Mouse (Mus musculus) kidney, postnatal 0 days (tissue): Measurements from ENCODE around the gene Sh3bp1. TPM values are rescaled to one million over a fixed set of nuclear protein-coding genes. Genes with fewer than 3 reads are reported as not detected.

Experiments
- ATAC-seq: fragments of 200-750 bp; cut with Nextera tagmentation; replicated peaks from 2 replicates; pipeline ENCODE4 v1.8.0; 2017; ENCODE audit warnings: low read depth, moderate number of reproducible peaks, moderate TSS enrichment, moderate library complexity; ENCODE audit not compliant: low FRiP score
- DNase-seq: peaks from one replicate; pipeline ENCODE4 v3.0.0-alpha.2; 2016; ENCODE audit warnings: low spot score
- H3K27ac ChIP-seq: fragments of 300-500 bp; sonication (generic); 2 replicates; pipeline ENCODE4 v1.5.1; 2014; ENCODE audit warnings: mild to moderate bottlenecking
- H3K27me3 ChIP-seq: fragments of 300-500 bp; sonication (generic); 2 replicates; pipeline ENCODE4 v1.6.1; 2014; ENCODE audit warnings: low read length, mixed read lengths; ENCODE audit not compliant: insufficient read depth
- H3K36me3 ChIP-seq: fragments of 300-500 bp; sonication (generic); 2 replicates; pipeline ENCODE4 v1.6.1; 2014; ENCODE audit warnings: low read length, mixed read lengths; ENCODE audit not compliant: insufficient read depth
- H3K4me1 ChIP-seq: fragments of 300-500 bp; sonication (generic); replicated peaks from 2 replicates; pipeline ENCODE4 v1.6.1; 2014; ENCODE audit warnings: antibody characterized with exemption, low read length, mixed read lengths; ENCODE audit not compliant: insufficient read depth
- H3K4me2 ChIP-seq: fragments of 300-500 bp; sonication (generic); 2 replicates; pipeline ENCODE4 v1.6.1; 2014; ENCODE audit warnings: mild to moderate bottlenecking, low read length, moderate library complexity, mixed read lengths
- H3K4me3 ChIP-seq: fragments of 300-500 bp; sonication (generic); replicated peaks from 2 replicates; pipeline ENCODE4 v1.5.1; 2014; ENCODE audit warnings: low read depth, low read length
- H3K9ac ChIP-seq: fragments of 300-500 bp; sonication (generic); 2 replicates; pipeline ENCODE4 v1.6.1; 2014; ENCODE audit warnings: low read depth, low read length
- H3K9me3 ChIP-seq: fragments of 300-500 bp; sonication (generic); replicated peaks from 2 replicates; pipeline ENCODE4 v1.6.1; 2016; ENCODE audit warnings: low read length, inconsistent platforms, mixed read lengths
- CTCF ChIP-seq: IDR thresholded peaks from 2 replicates; pipeline ENCODE4 v1.5.1; 2016; ENCODE audit warnings: antibody characterized with exemption, low read depth, mild to moderate bottlenecking, moderate library complexity
- WGBS: fragments of 180-500 bp; shearing (Covaris S2); extraction: QIAGEN DNeasy Blood & Tissue Kit; methylation state at CpG from one replicate; pipeline ENCODE4 v1.1.7; 2014; 5-methylcytosine and 5-hydroxymethylcytosine counted together
- polyA plus RNA-seq: library from polyadenylated mRNA; unstranded; fragments of >200 nt; fragmentation: Nextera tagmentation; extraction: Ambion mirVana; gene quantifications from 2 replicates; pipeline ENCODE4 v1.2.1, GENCODE M21; 2015

Gene Sh3bp1
- polyA plus RNA-seq, 1 experiment from 2014 or later: 19.6 TPM

GRCm38 (mm10) chr15:78916052-78916826, 16.7 kb downstream of the Sh3bp1 start:
- Histone ChIP-seq H3K27ac (no peak overlapping the region), H3K9me3 (no peaks in the 10 kb centered on the region), H3K4me2 (peak overlapping the region; percentile 28; the same call in 1 of the 2 replicates), H3K4me3 (no peak overlapping the region), H3K9ac (no peak overlapping the region), H3K4me1 (peaks cover 25% of the 10 kb centered on the region; the same call in 1 of the 2 replicates), H3K36me3 (peaks cover 3% of the 10 kb centered on the region; the same call in 1 of the 2 replicates), H3K27me3 (no peaks in the 10 kb centered on the region)
- no peak for TF ChIP-seq CTCF
- ATAC-seq (no peak), DNase-seq (no peak)
- 65% methylated on average over 12 of the region's 12 CpGs for WGBS

- 80% methylated on average over 23 of the region's 23 CpGs for WGBS
- no peak for TF ChIP-seq CTCF
- no peaks in the 10 kb centered on the region for H3K36me3 ChIP-seq
- no peak overlapping the region for H3K9ac ChIP-seq
- no peak overlapping the region for H3K4me3 ChIP-seq
- no peak overlapping the region for H3K4me2 ChIP-seq
- H3K27ac ChIP-seq: no peak overlapping the region
- DNase-seq: no peak
- H3K4me1 ChIP-seq: peaks cover 25% of the 10 kb centered on the region; the same call in 1 of the 2 replicates
- no peak for ATAC-seq
- no peaks in the 10 kb centered on the region for H3K27me3 ChIP-seq
- no peaks in the 10 kb centered on the region for H3K9me3 ChIP-seq
Observed at GRCm38 (mm10) chr15:78918126-78918525, 18.6 kb downstream of the Sh3bp1 start.

GRCm38 (mm10) chr15:78919914-78920313, 20.3 kb downstream of the Sh3bp1 start:
- Histone ChIP-seq H3K9me3 (no peaks in the 10 kb centered on the region), H3K4me2 (no peak overlapping the region), H3K4me1 (peaks cover 16% of the 10 kb centered on the region), H3K4me3 (no peak overlapping the region), H3K27me3 (no peaks in the 10 kb centered on the region), H3K27ac (no peak overlapping the region), H3K36me3 (no peaks in the 10 kb centered on the region), H3K9ac (no peak overlapping the region)
- WGBS: 67% methylated on average over 12 of the region's 12 CpGs
- ATAC-seq (no peak), DNase-seq (no peak)
- no peak for TF ChIP-seq CTCF

- no peaks in the 10 kb centered on the region for H3K27me3 ChIP-seq
- ATAC-seq (no peak), DNase-seq (no peak)
- no peak overlapping the region for H3K4me2 ChIP-seq
- 89% methylated on average over 7 of the region's 7 CpGs for WGBS
- H3K4me3 ChIP-seq: no peak overlapping the region
- peaks cover 23% of the 10 kb centered on the region for H3K4me1 ChIP-seq
- no peak for TF ChIP-seq CTCF
- no peak overlapping the region for H3K27ac ChIP-seq
- no peaks in the 10 kb centered on the region for H3K36me3 ChIP-seq
- no peak overlapping the region for H3K9ac ChIP-seq
- H3K9me3 ChIP-seq: no peaks in the 10 kb centered on the region
Observed at GRCm38 (mm10) chr15:78922700-78923099, 23.1 kb downstream of the Sh3bp1 start.

GRCm38 (mm10) chr15:78923585-78923984, 24.0 kb downstream of the Sh3bp1 start:
- H3K9me3 ChIP-seq: no peaks in the 10 kb centered on the region
- no peaks in the 10 kb centered on the region for H3K36me3 ChIP-seq
- no peak for ATAC-seq
- DNase-seq: no peak
- 70% methylated on average over 6 of the region's 6 CpGs for WGBS
- TF ChIP-seq CTCF: no peak
- H3K27ac ChIP-seq: no peak overlapping the region
- no peak overlapping the region for H3K9ac ChIP-seq
- no peak overlapping the region for H3K4me2 ChIP-seq
- no peaks in the 10 kb centered on the region for H3K27me3 ChIP-seq
- no peak overlapping the region for H3K4me3 ChIP-seq
- peaks cover 25% of the 10 kb centered on the region for H3K4me1 ChIP-seq

GRCm38 (mm10) chr15:78925129-78925528, 25.6 kb downstream of the Sh3bp1 start:
- peaks cover 25% of the 10 kb centered on the region for H3K4me1 ChIP-seq
- WGBS: 32% methylated on average over 8 of the region's 8 CpGs

More at GRCm38 (mm10) chr15:78925129-78925528, 25.6 kb downstream of the Sh3bp1 start:
- H3K9ac ChIP-seq: 0 out of 2 replicates have a peak overlapping the region, but pooled peaks have one; percentile 14
- no peak for ATAC-seq
- H3K27ac ChIP-seq: peak overlapping the region; percentile 86; the same call in 1 of the 2 replicates
- H3K36me3 ChIP-seq: no peaks in the 10 kb centered on the region
- H3K27me3 ChIP-seq: no peaks in the 10 kb centered on the region
- no peaks in the 10 kb centered on the region for H3K9me3 ChIP-seq
- no peak overlapping the region for H3K4me3 ChIP-seq
- DNase-seq: no peak
- H3K4me2 ChIP-seq: no peak overlapping the region
- TF ChIP-seq CTCF: no peak
